Mouse (Mus musculus): ENCODE data around the gene Cant1.

Cant1 gene

DNA sequence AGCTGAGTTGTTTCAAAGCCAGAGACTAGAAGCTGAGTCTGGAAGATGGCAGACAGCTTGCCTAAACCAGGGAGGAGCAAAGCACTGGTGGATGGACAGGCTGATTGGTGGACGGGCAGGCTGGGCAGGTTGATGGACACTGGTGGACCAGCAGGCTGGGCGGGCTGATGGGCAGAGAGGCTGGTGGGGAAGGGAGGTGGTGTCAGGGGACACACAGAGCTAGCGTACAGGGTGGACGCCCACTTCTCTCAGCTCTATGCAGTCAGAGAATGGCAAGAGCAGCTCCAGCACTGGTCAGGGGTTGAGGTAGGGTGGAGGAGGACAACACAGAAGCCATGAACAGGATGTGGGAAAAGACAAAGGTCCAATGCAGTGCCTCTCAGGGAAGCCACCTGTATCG, 49.6 kb downstream of the Cant1 start:
- no peak for DNase-seq

DNA sequence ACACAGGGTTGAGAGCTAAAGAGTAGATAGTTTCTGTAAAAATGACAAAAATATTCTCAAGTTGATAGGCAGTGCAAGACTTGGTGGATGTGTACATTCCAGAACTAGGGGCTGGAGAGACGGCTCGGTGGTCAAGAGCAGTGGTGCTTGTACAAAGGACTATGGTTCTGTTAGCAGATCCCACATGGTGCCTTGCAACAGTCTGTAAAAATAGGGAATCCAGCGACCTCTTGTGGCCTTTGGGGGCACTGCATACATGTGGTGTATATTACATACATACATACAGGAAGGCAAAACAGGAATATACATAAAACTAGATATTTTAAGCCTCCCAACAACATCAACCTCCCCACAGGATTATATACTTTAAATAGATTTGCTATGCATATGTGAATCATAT, 50.6 kb downstream of the Cant1 start:
- DNase-seq = peak; percentile 35

DNA sequence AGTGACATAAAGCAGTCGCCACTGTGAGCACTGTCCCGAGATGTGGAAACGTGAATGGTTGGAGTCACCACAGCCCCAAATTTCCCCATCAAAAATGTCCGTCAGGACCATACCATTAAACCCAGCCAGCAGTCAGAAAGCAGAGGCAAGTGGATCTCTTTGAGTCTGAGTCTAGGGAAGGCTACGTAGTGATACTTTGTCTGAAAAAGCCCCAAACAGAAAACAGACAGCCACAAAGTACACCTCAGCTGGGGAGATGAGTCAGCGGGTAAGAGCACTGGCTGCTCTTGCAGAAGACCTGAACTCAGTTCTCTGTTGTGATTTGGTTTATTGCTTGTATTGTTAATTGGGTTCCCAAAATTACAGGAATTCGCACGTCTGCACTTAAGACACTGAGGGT, 52.3 kb downstream of the Cant1 start:
- DNase-seq = no peak

DNA sequence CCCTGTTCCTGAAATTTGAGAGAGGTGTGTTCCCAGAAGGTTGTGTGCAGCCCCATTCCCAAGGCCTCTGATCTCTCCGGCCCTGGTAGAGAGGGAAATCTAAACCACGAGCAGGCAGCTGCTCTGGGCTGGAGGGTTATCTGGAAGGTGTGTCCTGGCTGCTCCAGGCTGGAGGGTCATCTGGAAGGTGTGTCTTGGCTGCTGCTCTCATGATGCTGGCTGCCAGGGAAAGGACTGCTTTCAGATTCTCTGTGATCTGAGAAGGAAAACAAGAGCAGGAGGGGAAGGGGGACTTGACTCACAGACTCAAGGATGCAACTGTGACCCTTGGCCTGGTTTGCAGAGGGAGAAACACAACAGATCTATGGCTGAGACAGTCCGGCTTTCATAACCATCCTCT, 52.8 kb downstream of the Cant1 start:
- no peak for DNase-seq

DNA sequence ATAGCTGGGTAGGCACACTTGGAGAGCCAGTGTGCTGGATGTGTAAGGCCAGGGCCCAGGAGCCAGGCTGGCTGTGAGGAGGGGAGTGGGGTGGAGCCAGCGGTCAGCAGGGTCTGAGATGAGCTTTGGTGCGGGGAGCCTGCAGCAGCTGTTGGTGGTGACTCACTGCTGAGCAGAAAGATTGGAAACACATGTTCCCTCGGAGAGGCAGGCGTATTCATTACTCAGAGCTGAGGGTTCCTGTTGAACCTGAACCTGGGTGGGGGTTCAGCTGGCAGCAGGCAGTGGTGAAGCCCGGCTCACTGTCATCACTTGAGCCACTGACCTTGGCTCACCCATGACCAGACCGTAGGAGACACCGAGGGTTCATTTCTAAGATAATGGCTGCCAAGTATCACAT, 53.7 kb downstream of the Cant1 start:
- DNase-seq = peak; percentile 21

DNA sequence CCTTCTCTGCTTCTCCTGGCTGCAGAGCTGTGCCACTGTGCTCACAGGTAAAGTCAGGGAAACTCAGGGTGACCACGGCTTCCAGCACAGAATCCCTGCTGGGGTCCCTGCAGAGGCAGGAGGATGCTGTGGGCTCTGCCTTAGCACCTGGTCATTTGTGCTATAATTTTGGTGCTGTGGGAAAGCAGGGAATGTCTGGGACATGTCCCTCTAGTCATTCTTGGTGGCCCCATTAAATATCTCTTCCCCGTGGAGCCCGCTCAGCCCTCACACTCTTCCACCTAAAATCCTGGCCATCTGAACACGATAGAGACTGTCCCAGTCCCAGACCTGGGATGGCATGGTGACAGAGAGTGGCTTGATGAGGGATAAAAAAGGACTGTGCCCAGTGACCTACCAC, 54.9 kb downstream of the Cant1 start:
- DNase-seq = no peak

DNA sequence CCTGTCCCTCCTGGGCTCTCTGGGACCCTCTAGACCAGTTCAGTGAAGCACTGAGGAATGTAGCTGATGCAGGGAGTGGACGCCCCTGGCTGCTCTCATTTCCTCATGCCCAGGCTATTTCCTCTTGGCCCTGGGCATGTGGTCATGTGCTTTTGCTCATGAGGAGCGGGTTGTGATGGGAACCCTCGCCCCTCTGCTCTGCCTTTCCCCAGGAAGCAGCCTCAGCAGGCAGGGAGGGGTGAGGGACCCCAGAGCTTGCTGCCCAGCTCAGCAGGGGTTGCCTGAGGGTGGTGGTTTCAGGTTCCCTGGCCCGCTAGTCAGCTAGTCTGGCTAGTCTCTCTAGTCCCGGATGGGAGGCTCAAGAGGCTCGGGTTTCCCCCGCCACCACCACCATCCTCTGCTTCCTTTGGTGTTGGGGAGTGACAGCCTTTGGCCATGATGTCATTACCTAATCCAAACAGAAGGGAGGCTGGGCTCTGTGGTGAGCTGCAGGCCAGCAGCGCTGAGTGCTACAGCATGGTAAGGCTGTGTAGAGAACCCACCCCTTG, 55.8 kb downstream of the Cant1 start:
- DNase-seq = peak; percentile 28

DNA sequence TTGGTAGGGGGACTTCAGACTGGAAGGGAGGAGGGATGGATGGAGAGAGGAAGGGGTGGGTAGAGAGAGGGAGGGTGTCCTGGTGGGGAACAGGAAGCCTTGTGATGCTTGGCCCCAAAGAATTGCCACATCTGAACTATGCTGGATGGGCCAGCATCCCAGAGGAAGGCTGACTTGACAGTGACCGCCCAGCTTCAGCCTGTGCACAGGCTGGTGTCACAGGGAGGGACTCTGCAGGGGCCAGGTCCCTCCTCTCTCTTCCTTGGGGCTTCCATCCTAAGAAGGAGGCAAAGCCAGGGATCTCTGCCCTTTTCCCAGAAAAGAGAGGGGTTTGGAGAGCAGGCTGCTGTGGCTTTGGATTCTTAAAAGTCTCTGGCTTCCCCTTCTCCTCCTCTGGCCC, 56.4 kb downstream of the Cant1 start:
- DNase-seq = no peak

DNA sequence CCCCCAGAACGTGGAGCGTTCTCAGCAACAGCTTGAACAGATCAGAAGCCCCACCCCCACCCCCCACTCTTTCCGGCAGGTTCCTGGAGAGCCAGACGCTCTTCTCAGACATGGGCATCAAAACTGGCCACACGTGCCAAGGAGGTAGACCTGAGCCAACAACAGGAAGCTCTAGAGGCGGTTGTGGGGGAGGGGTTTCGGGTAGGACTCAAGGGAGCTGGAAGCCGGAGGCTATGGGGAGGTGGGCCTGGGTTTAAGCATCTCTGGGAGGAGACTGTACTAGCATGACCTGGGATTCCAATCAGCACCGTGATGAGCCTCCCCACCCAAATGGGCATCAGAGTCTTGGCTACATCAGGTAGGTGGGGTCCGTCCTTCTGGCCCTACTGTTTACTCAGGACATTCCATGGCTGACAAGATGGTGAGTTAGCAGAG, 58.0 kb downstream of the Cant1 start:
- no peak for DNase-seq

DNA sequence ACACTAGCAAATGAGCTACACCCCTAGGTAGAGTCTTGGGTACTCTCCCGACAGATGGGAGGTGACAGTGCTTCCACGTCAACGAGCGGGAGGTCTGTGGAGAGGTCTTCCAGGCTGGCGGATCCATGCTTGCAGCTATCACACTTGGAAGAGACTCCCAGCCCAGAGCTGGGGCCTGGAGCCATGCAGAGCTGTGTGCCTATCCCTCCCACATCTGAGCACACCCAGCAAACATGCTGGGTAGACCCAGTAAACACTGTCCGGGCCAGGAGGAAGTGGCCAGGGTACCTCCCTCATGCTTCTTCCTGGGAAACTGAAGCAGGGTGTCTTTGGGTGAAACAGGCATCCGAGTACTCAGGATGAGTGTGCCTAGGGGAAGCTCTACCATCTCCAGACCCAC, 58.4 kb downstream of the Cant1 start:
- DNase-seq = no peak
